Comparison of ENCODE assay signal across 8 mouse cellular contexts in genomic region chr10:80475290-80475959, GRCm38 (mm10). TPM values are rescaled to one million over a fixed set of nuclear protein-coding genes. Genes with fewer than 3 reads are reported as not detected.
DNase-seq lines count a peak whose midpoint lies in the region; ATAC-seq and TF ChIP-seq lines count a peak whose summit lies in the region.

No protein-coding gene starts in this region.

- no peak for TF ChIP-seq CTCF in embryonic fibroblast, embryonic 13.5 days (IDR thresholded peaks at IDR 0.05; ENCODE audit: borderline replicate concordance, insufficient read depth, low read length)
- TF ChIP-seq CTCF in midbrain, postnatal 0 days (IDR thresholded peaks at IDR 0.05) = no peak

- H3K36me3 ChIP-seq in heart, embryonic 10.5 days = no peaks in the 10 kb centered on the region
- H3K36me3 ChIP-seq in kidney, embryonic 15.5 days = no peaks in the 10 kb centered on the region
- no peaks in the 10 kb centered on the region for H3K36me3 ChIP-seq in limb, embryonic 15.5 days
- H3K36me3 ChIP-seq in midbrain, postnatal 0 days (ENCODE audit: insufficient read depth, low read length) = no peaks in the 10 kb centered on the region

- H3K27ac ChIP-seq in embryonic fibroblast, embryonic 13.5 days (ENCODE audit: insufficient read depth, low read length) = no peak overlapping the region
- peak overlapping the region; percentile 89 for H3K27ac ChIP-seq in heart, embryonic 10.5 days
- peak overlapping the region; percentile 54; the same call in 1 of the 2 replicates for H3K27ac ChIP-seq in kidney, embryonic 15.5 days
- H3K27ac ChIP-seq in limb, embryonic 15.5 days = peak overlapping the region; percentile 58; the same call in 1 of the 2 replicates
- peak overlapping the region; percentile 70 for H3K27ac ChIP-seq in midbrain, postnatal 0 days (ENCODE audit: low read depth, low read length)

- DNase-seq in A20 (ENCODE audit: low read depth, low spot score) = peak; percentile 92
- DNase-seq in brain, adult 2 months (ENCODE audit: low read depth, low spot score) = peak; percentile 93
- DNase-seq in heart, embryonic 10.5 days (ENCODE audit: low spot score) = peak; percentile 94
- DNase-seq in midbrain, postnatal 0 days (ENCODE audit: low spot score) = peak; percentile 92
- DNase-seq in spleen, postnatal 14 days (ENCODE audit: low spot score in 2 of 2) = peak; percentile 81 to 88

- H3K27me3 ChIP-seq in heart, embryonic 10.5 days (ENCODE audit: insufficient read depth, poor library complexity, severe bottlenecking) = peaks cover 65% of the 10 kb centered on the region
- H3K27me3 ChIP-seq in kidney, embryonic 15.5 days = peaks cover 51% of the 10 kb centered on the region
- peaks cover 47% of the 10 kb centered on the region for H3K27me3 ChIP-seq in limb, embryonic 15.5 days
- H3K27me3 ChIP-seq in midbrain, postnatal 0 days (ENCODE audit: insufficient read depth, low read length) = 0 out of 2 replicates have a peak, but pooled peaks cover 6% of the 10 kb centered on the region

- ATAC-seq in kidney, embryonic 15.5 days (replicated peaks; ENCODE audit: low FRiP score) = peak; percentile 92
- ATAC-seq in limb, embryonic 15.5 days (ENCODE audit: insufficient number of reproducible peaks, low FRiP score, low TSS enrichment, low read depth) = peak; percentile 83
- ATAC-seq in midbrain, postnatal 0 days (ENCODE audit: low FRiP score) = peak; percentile 89

- WGBS in heart, embryonic 10.5 days = under 1% methylated on average over 58 of the region's 58 CpGs
- WGBS in kidney, embryonic 15.5 days = 2% methylated on average over 58 of the region's 58 CpGs
- under 1% methylated on average over 58 of the region's 58 CpGs for WGBS in limb, embryonic 15.5 days
- WGBS in midbrain, postnatal 0 days = 1% methylated on average over 58 of the region's 58 CpGs

- H3K9ac ChIP-seq in kidney, embryonic 15.5 days = peak overlapping the region; percentile 54
- H3K9ac ChIP-seq in limb, embryonic 15.5 days = 0 out of 2 replicates have a peak overlapping the region, but pooled peaks have one; percentile 39
- peak overlapping the region; percentile 79 for H3K9ac ChIP-seq in midbrain, postnatal 0 days (replicated peaks; ENCODE audit: low read length, poor library complexity, severe bottlenecking)

- H3K4me3 ChIP-seq in embryonic fibroblast, embryonic 13.5 days (ENCODE audit: insufficient read depth, low read length) = peak overlapping the region; percentile 55
- peak overlapping the region; percentile 66 for H3K4me3 ChIP-seq in heart, embryonic 10.5 days
- peak overlapping the region; percentile 63 for H3K4me3 ChIP-seq in kidney, embryonic 15.5 days (replicated peaks)
- H3K4me3 ChIP-seq in limb, embryonic 15.5 days = peak overlapping the region; percentile 61
- peak overlapping the region; percentile 58 for H3K4me3 ChIP-seq in midbrain, postnatal 0 days (ENCODE audit: low read depth, low read length)

- H3K4me1 ChIP-seq in embryonic fibroblast, embryonic 13.5 days (ENCODE audit: control insufficient read depth, insufficient read depth, low read length) = no peaks in the 10 kb centered on the region
- H3K4me1 ChIP-seq in heart, embryonic 10.5 days = peaks cover 28% of the 10 kb centered on the region
- peaks cover 27% of the 10 kb centered on the region for H3K4me1 ChIP-seq in kidney, embryonic 15.5 days
- 0 out of 2 replicates have a peak, but pooled peaks cover 7% of the 10 kb centered on the region for H3K4me1 ChIP-seq in limb, embryonic 15.5 days
- H3K4me1 ChIP-seq in midbrain, postnatal 0 days (ENCODE audit: insufficient read depth, low read length) = no peaks in the 10 kb centered on the region

- peak overlapping the region; percentile 89 for H3K4me2 ChIP-seq in kidney, embryonic 15.5 days
- H3K4me2 ChIP-seq in limb, embryonic 15.5 days = peak overlapping the region; percentile 87
- peak overlapping the region; percentile 76 for H3K4me2 ChIP-seq in midbrain, postnatal 0 days (ENCODE audit: low read depth, low read length, poor library complexity, severe bottlenecking)

- H3K9me3 ChIP-seq in heart, embryonic 10.5 days = no peaks in the 10 kb centered on the region
- H3K9me3 ChIP-seq in kidney, embryonic 15.5 days (replicated peaks) = no peaks in the 10 kb centered on the region
- H3K9me3 ChIP-seq in limb, embryonic 15.5 days = no peaks in the 10 kb centered on the region
- H3K9me3 ChIP-seq in midbrain, postnatal 0 days (ENCODE audit: low read length) = no peaks in the 10 kb centered on the region

- peak; percentile 75 for TF ChIP-seq POLR2A in embryonic fibroblast, embryonic 13.5 days (IDR thresholded peaks at IDR 0.05; ENCODE audit: low read depth, low read length)

RNA-seq across cellular contexts. Expression of gene Onecut3, which starts 19.2 kb away (rescaled TPM):
- polyA plus RNA-seq in embryonic fibroblast, embryonic 13.5 days (2011; ENCODE audit: insufficient read length, low read depth, missing spikeins) = not detected in 2 replicates
- polyA plus RNA-seq in heart, embryonic 10.5 days (2016; fragmentation: Nextera tagmentation; extraction: Ambion mirVana) = 0.44 TPM in 1 of 2 replicates, not detected in the other
- polyA plus RNA-seq in kidney, embryonic 15.5 days (2015; fragmentation: Nextera tagmentation; extraction: Ambion mirVana) = not detected in 2 replicates
- polyA plus RNA-seq in limb, embryonic 15.5 days (2015; fragmentation: Nextera tagmentation; extraction: Ambion mirVana) = not detected in 2 replicates
- 2.8 and 3.1 TPM in 2 replicates for total RNA-seq in midbrain, postnatal 0 days (2014; rRNA removed)
- polyA plus RNA-seq in midbrain, postnatal 0 days (2015; fragmentation: Nextera tagmentation; extraction: Ambion mirVana) = 0.69 and 0.89 TPM in 2 replicates

RNA-seq across cellular contexts. Expression of gene Tcf3, which starts 42.0 kb away (rescaled TPM):
- 64.8 and 72.9 TPM in 2 replicates for polyA plus RNA-seq in embryonic fibroblast, embryonic 13.5 days (2011; ENCODE audit: insufficient read length, low read depth, missing spikeins)
- 80.6 and 140 TPM in 2 replicates for polyA plus RNA-seq in heart, embryonic 10.5 days (2016; fragmentation: Nextera tagmentation; extraction: Ambion mirVana)
- 130 and 138 TPM in 2 replicates for polyA plus RNA-seq in kidney, embryonic 15.5 days (2015; fragmentation: Nextera tagmentation; extraction: Ambion mirVana)
- polyA plus RNA-seq in limb, embryonic 15.5 days (2015; fragmentation: Nextera tagmentation; extraction: Ambion mirVana) = 94.8 and 110 TPM in 2 replicates
- total RNA-seq in midbrain, postnatal 0 days (2014; rRNA removed) = 69.6 and 91.1 TPM in 2 replicates
- 24.8 and 25.1 TPM in 2 replicates for polyA plus RNA-seq in midbrain, postnatal 0 days (2015; fragmentation: Nextera tagmentation; extraction: Ambion mirVana)
